Mouse (Mus musculus) ES-Bruce4 (cell line): ENCODE results near the gene Prrg2. TPM values are rescaled to one million over a fixed set of nuclear protein-coding genes. Genes with fewer than 3 reads are reported as not detected.
A peak's percentile ranks its signal among the peaks of the same experiment; 100 is the strongest.

ENCODE experiments used
- H3K27ac ChIP-seq: 2 replicates; pipeline ENCODE4 v1.5.1; 2012; ENCODE audit warnings: low read length, inconsistent platforms; ENCODE audit not compliant: insufficient read depth
- H3K27me3 ChIP-seq: 2 replicates; pipeline ENCODE4 v1.6.1; 2012; ENCODE audit warnings: mild to moderate bottlenecking, low read length, inconsistent platforms; ENCODE audit not compliant: control insufficient read depth, poor library complexity, insufficient read depth, severe bottlenecking
- H3K36me3 ChIP-seq: 2 replicates; pipeline ENCODE4 v1.6.1; 2012; ENCODE audit warnings: inconsistent platforms, mild to moderate bottlenecking, low read length, moderate library complexity; ENCODE audit not compliant: control insufficient read depth, poor library complexity, insufficient read depth, severe bottlenecking
- H3K4me1 ChIP-seq: one replicate; pipeline ENCODE4 v1.8.1; 2011; ENCODE audit warnings: low read length; ENCODE audit not compliant: control insufficient read depth, insufficient read depth
- H3K4me3 ChIP-seq: 2 replicates; pipeline ENCODE4 v1.5.1; 2011; ENCODE audit warnings: low read depth, mild to moderate bottlenecking, low read length
- H3K9ac ChIP-seq: 2 replicates; pipeline ENCODE4 v1.6.1; 2012; ENCODE audit warnings: low read depth, mild to moderate bottlenecking, inconsistent platforms; ENCODE audit not compliant: poor library complexity, severe bottlenecking
- H3K9me3 ChIP-seq: replicated peaks from 2 replicates; pipeline ENCODE4 v1.6.1; 2012; ENCODE audit warnings: mild to moderate bottlenecking, low read length, inconsistent platforms; ENCODE audit not compliant: control insufficient read depth, poor library complexity, insufficient read depth, severe bottlenecking
- CTCF ChIP-seq: IDR thresholded peaks from one replicate; pipeline ENCODE4 v1.8.1; 2011; ENCODE audit warnings: low read depth, low read length
- EP300 ChIP-seq: IDR thresholded peaks from 2 replicates; pipeline ENCODE4 v1.6.1; 2011; ENCODE audit warnings: low read depth, low read length; ENCODE audit not compliant: insufficient read depth
- POLR2A ChIP-seq: IDR thresholded peaks from one replicate; pipeline ENCODE4 v1.8.1; 2011; ENCODE audit warnings: low read length; ENCODE audit not compliant: insufficient read depth
- polyA plus RNA-seq: library from polyadenylated mRNA; stranded (reverse); fragments of >200 nt; gene quantifications from 2 replicates; pipeline ENCODE4 v1.2.4, GENCODE M21; 2011; ENCODE audit warnings: low read depth; ENCODE audit not compliant: missing spikeins, insufficient read depth, insufficient read length

The Prrg2 gene
- polyA plus RNA-seq, 1 experiment, result 12.0 TPM

- H3K4me3 ChIP-seq, result peak overlapping the region; percentile 12
- 0 out of 2 replicates have a peak, but pooled peaks cover 3% of the 10 kb centered on the region for H3K36me3 ChIP-seq
- H3K4me1 ChIP-seq, result no peaks in the 10 kb centered on the region
- H3K9me3 ChIP-seq, result no peaks in the 10 kb centered on the region
- no peak for TF ChIP-seq POLR2A
- no peak for TF ChIP-seq CTCF
- no peak for TF ChIP-seq EP300
- H3K27me3 ChIP-seq, result no peaks in the 10 kb centered on the region
- H3K9ac ChIP-seq, result no peak overlapping the region
- no peak overlapping the region for H3K27ac ChIP-seq
These were observed 20.9 kb upstream of the Prrg2 start for GRCm38 (mm10) chr7:45083300-45083890.

- Histone ChIP-seq H3K9ac (no peak overlapping the region), H3K36me3 (0 out of 2 replicates have a peak, but pooled peaks cover 3% of the 10 kb centered on the region), H3K9me3 (no peaks in the 10 kb centered on the region), H3K4me3 (peak overlapping the region; percentile 12), H3K27me3 (no peaks in the 10 kb centered on the region), H3K4me1 (no peaks in the 10 kb centered on the region), H3K27ac (peak overlapping the region; percentile 62)
- TF ChIP-seq EP300 (0 out of 2 replicates have a peak, but pooled peaks have one; percentile 47), CTCF (peak; percentile 49), POLR2A (no peak)
These were observed 20.2 kb upstream of the Prrg2 start for GRCm38 (mm10) chr7:45082401-45083299.

- Histone ChIP-seq H3K4me3 (no peak overlapping the region), H3K4me1 (no peaks in the 10 kb centered on the region), H3K27ac (peak overlapping the region; percentile 68), H3K9me3 (no peaks in the 10 kb centered on the region), H3K9ac (peak overlapping the region; percentile 12; the same call in 1 of the 2 replicates), H3K27me3 (no peaks in the 10 kb centered on the region), H3K36me3 (no peaks in the 10 kb centered on the region)
- TF ChIP-seq POLR2A (peak; percentile 29), EP300 (no peak)
These were observed 18.5 kb upstream of the Prrg2 start for GRCm38 (mm10) chr7:45081016-45081415.

GRCm38 (mm10) chr7:45079856-45080255 is 17.4 kb upstream of the Prrg2 start:
- no peaks in the 10 kb centered on the region for H3K9me3 ChIP-seq
- TF ChIP-seq CTCF, result peak; percentile 90
- no peak for TF ChIP-seq POLR2A
- TF ChIP-seq EP300, result peak; percentile 32; the same call in 1 of the 2 replicates
- H3K4me3 ChIP-seq, result no peak overlapping the region
- no peaks in the 10 kb centered on the region for H3K27me3 ChIP-seq
- no peak overlapping the region for H3K27ac ChIP-seq
- no peak overlapping the region for H3K9ac ChIP-seq
- H3K36me3 ChIP-seq, result no peaks in the 10 kb centered on the region
- no peaks in the 10 kb centered on the region for H3K4me1 ChIP-seq

GRCm38 (mm10) chr7:45078513-45078912 is 16.0 kb upstream of the Prrg2 start:
- no peaks in the 10 kb centered on the region for H3K9me3 ChIP-seq
- H3K36me3 ChIP-seq, result no peaks in the 10 kb centered on the region
- H3K4me1 ChIP-seq, result no peaks in the 10 kb centered on the region
- no peak overlapping the region for H3K27ac ChIP-seq
- no peaks in the 10 kb centered on the region for H3K27me3 ChIP-seq
- H3K4me3 ChIP-seq, result no peak overlapping the region
- no peak for TF ChIP-seq EP300
- no peak for TF ChIP-seq POLR2A
- peak; percentile 90 for TF ChIP-seq CTCF
- no peak overlapping the region for H3K9ac ChIP-seq

- Histone ChIP-seq H3K4me1 (no peaks in the 10 kb centered on the region), H3K9me3 (no peaks in the 10 kb centered on the region), H3K27ac (no peak overlapping the region), H3K9ac (no peak overlapping the region), H3K36me3 (no peaks in the 10 kb centered on the region), H3K27me3 (no peaks in the 10 kb centered on the region), H3K4me3 (no peak overlapping the region)
- no peak for TF ChIP-seq EP300
- TF ChIP-seq POLR2A, result no peak
- no peak for TF ChIP-seq CTCF
These were observed 15.4 kb upstream of the Prrg2 start for GRCm38 (mm10) chr7:45077829-45078228.
